Mouse (Mus musculus) embryonic facial prominence, embryonic 15.5 days (tissue): ENCODE results near the gene Itih3. TPM values are rescaled to one million over a fixed set of nuclear protein-coding genes. Genes with fewer than 3 reads are reported as not detected.

ENCODE experiments used
- polyA plus RNA-seq: library from polyadenylated mRNA; unstranded; fragments of >200 nt; fragmentation: Nextera tagmentation; extraction: Ambion mirVana; gene quantifications from 2 replicates; pipeline ENCODE4 v1.2.1, GENCODE M21; 2015

The Itih3 gene
- polyA plus RNA-seq, 1 experiment from 2014 or later = 0.12 TPM

Other genes with a start within 250 kb of the Itih3 start
- 13.4 and 16.0 TPM in 2 replicates for gene Sfmbt1, start 208.9 kb downstream of the Itih3 start, polyA plus RNA-seq
- gene Tmem110, start 98.2 kb downstream of the Itih3 start, polyA plus RNA-seq = 27.0 and 29.1 TPM in 2 replicates
- gene Mustn1, start 44.6 kb downstream of the Itih3 start, polyA plus RNA-seq = 20.0 and 29.0 TPM in 2 replicates
- gene Itih4, start 37.3 kb downstream of the Itih3 start, polyA plus RNA-seq = not detected in 2 replicates
- not detected in 2 replicates for gene Itih1, start 19.5 kb upstream of the Itih3 start, polyA plus RNA-seq
- 12.6 and 13.8 TPM in 2 replicates for gene Nek4, start 27.6 kb upstream of the Itih3 start, polyA plus RNA-seq
- 71.0 and 76.6 TPM in 2 replicates for gene Glt8d1, start 77.6 kb upstream of the Itih3 start, polyA plus RNA-seq
- 453 and 455 TPM in 2 replicates for gene Spcs1, start 77.9 kb upstream of the Itih3 start, polyA plus RNA-seq
- 121 and 132 TPM in 2 replicates for gene Pbrm1, start 95.4 kb upstream of the Itih3 start, polyA plus RNA-seq
- gene Gnl3, start 95.4 kb upstream of the Itih3 start, polyA plus RNA-seq = 109 and 113 TPM in 2 replicates
- gene Smim4, start 205.2 kb upstream of the Itih3 start, polyA plus RNA-seq = 61.3 and 67.3 TPM in 2 replicates
- 393 and 421 TPM in 2 replicates for gene Nt5dc2, start 207.3 kb upstream of the Itih3 start, polyA plus RNA-seq
- 50.6 and 66.2 TPM in 2 replicates for gene Stab1, start 244.9 kb upstream of the Itih3 start, polyA plus RNA-seq